Mouse (Mus musculus) layer of hippocampus, adult 8-10 months (tissue): ENCODE results near the gene Snx29. TPM values are rescaled to one million over a fixed set of nuclear protein-coding genes. Genes with fewer than 3 reads are reported as not detected.

ENCODE experiments used
- DNase-seq, 2 experiments: peaks; one replicate each; pipeline ENCODE4 v3.0.0; 2022; ENCODE audit warnings: low spot score in 2 of 2
- total RNA-seq, 4 experiments: library from RNA; stranded (reverse); gene quantifications; 2 replicates each; pipeline ENCODE4 v1.2.4; 2022

Gene Snx29
- total RNA-seq, 4 experiments from 2014 or later: 23.8 to 32.9 (median 29.4) TPM

- peak in 1 of 2 experiments; percentile 21 for DNase-seq
Measured at GRCm38 (mm10) chr16:11670971-11671310, 348.2 kb downstream of the Snx29 start.

- no peak for DNase-seq
Measured at GRCm38 (mm10) chr16:11676006-11676405, 353.3 kb downstream of the Snx29 start.

- no peak for DNase-seq
Measured at GRCm38 (mm10) chr16:11685264-11685663, 362.6 kb downstream of the Snx29 start.

DNA sequence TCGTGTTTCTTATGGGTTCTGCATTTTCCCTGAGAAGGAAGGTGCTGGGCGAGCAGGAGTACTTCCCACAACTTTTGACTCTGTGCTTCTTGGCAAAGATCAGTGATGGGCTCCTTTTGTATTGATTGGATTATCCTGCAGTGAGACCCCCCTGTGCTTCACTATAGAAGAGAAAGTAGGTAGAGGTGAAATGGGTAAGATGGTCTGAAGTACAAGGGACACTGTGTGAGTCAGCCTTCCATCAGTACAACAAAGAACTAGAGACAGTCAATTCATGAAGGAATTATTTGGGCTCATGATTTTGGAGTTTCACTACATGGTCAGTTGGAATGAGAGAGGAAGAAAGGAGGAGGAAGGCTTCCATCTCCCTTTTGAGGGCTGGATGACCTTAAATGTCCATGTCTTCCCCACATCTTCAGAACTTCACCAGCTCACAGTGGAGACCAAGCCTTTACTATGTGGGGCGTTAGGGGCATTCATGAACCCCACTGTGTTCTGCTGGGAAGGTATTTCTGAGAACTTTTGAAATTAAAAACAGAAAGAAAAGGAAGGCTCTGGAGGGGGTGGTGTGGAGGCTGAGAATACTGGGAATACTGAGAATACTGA is 363.1 kb downstream of the Snx29 start:
- DNase-seq: no peak

- no peak for DNase-seq
Measured at GRCm38 (mm10) chr16:11687836-11688235, 365.1 kb downstream of the Snx29 start.

- no peak for DNase-seq
Measured at GRCm38 (mm10) chr16:11688281-11689005, 365.7 kb downstream of the Snx29 start.

DNA sequence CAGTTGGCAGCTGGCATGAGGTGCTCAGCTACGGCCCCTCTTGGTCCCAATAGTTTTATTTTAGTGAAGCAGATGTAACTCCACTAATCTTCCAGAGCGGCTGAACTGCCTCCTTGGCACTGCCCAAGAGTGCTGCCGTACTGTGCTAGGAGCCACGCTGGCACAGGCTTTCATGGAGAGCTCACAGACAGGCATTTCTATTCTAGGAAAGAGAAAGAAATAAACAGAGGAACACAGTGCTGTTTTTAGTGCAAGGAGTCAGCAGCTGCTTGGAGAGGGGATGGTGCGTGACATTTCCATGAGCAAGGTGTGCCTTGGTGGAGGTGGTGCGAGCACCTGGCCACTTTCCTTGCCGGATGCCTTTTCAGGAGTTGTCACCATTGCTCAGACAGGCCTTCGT is 367.4 kb downstream of the Snx29 start:
- peak in 1 of 2 experiments; percentile 31 for DNase-seq

DNA sequence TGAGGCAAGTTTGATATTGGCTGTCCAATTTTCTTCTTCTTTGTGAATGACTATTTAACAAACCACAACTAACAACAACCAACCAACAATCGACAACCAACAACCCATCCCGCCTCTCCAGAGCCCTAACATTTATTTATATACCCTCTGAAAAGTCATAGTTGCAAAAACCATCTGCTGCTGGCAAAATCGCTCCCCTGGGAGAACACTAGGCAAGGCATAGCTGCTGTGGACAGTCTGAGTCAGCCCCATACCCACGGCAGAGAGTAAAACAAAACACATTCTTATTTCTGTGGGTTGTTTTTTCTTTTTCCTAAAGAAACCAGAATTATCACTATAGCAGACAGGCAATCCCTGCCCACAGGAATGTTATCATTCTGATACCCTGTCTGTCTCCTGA is 368.0 kb downstream of the Snx29 start:
- DNase-seq: no peak

DNA sequence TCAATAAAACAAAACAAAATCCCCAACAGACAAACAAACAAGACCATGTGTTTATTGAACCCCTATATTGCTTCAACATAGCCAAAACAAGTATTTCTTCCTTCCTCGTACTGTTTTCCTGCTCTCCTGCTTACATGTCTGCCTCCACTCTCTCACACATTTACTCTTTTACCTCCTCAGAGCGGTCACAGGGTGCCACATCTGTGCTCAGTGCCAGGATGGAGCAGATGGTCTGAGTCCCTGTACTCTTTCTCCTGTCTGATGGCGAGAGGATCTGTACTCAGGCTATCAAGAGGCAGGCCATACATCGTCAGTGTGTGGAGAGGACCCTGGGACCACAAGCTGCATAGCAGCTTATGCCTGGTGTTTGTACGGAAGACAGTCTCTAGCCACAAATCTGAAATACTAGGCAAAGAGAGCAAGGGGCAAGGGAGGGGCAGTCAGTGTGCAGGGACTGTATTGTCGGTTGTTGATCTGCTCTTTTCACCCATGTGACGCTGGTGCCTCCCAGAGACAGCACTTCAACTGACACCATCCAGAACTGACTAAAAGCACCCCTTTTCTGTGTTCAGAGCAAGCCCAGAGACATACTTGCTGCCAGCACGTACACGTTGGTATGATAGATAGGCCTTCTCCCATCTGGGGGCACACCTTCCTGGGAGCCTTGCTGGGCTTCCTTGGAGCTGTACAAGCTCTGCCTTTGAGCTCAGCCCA is 368.9 kb downstream of the Snx29 start:
- DNase-seq: peak; percentile 53 to 61

GRCm38 (mm10) chr16:11692744-11693143 is 370.0 kb downstream of the Snx29 start:
- DNase-seq: no peak

- DNase-seq: no peak
Measured at GRCm38 (mm10) chr16:11694386-11694785, 371.7 kb downstream of the Snx29 start.

DNA sequence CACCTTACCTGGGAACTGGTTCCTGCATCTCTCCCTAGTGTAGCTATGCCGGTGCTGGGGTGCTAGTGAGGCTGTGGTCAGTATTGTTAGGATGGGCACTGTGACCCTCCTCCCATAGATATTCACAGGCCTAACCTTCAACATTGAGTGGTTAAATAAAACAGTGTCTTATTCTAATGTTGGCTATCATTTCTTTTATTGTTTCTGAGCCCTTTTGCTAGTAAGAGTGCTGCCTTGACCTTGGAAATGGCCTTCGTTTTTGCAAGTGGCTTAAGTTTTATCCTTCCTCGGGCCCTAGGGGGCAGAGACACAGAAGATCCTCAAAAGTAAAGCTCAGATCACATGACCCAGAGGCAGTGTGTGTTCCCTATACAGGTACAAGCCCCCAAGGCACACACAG is 374.1 kb downstream of the Snx29 start:
- DNase-seq: no peak

DNA sequence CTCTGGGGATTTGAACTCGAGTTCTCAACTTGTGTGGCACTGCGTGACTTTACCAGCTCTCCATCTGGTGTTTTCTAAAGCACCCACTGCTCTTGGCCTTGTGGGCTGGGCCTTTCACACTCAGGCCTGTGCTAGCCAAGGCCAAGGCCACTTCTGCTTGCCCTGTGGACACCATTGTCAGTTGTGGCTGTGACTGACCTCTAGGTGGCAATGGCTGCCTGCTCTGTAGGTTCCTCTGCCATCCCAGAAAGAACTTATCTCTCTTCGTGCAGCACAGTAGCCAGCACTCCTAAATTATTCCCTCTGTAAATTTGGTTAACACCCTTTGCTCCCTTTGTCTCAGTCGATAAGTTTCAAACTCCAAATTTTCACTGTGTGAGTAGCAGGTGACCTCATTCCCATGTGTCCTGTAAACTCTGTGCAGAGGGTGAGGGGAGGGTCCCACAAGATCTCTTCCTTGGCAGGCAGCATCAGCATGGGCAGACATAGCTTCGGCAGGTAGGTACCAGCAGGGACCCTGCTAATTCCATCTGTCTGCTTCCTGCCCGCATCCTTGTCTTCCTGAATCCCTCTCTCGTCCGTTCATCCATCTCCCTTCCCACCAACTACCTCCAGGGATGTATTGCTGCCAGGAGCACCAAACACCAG is 375.1 kb downstream of the Snx29 start:
- DNase-seq: peak; percentile 29 to 34

DNA sequence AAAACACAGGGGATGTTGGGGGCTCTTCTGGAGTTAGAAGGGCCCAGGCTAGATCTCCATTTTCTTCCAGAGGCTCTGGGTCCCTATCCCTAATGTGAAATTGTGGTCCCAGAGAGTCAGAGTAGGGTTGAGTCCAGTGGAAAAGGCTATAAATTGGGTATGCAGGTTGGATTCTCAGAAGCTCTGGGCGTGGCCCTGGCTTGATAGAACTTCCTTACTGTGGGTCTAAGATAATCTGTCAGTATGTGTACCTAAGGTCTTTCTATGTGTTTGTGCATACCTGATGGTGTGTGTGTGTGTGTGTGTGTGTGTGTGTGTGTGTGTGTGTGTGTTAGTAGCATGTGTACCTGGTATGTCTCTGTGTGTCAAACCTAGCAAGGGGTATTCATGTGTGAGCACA is 378.9 kb downstream of the Snx29 start:
- no peak for DNase-seq

- DNase-seq: no peak
Measured at GRCm38 (mm10) chr16:11704096-11704495, 381.4 kb downstream of the Snx29 start.

- DNase-seq: no peak
Measured at GRCm38 (mm10) chr16:11705456-11705855, 382.7 kb downstream of the Snx29 start.

DNA sequence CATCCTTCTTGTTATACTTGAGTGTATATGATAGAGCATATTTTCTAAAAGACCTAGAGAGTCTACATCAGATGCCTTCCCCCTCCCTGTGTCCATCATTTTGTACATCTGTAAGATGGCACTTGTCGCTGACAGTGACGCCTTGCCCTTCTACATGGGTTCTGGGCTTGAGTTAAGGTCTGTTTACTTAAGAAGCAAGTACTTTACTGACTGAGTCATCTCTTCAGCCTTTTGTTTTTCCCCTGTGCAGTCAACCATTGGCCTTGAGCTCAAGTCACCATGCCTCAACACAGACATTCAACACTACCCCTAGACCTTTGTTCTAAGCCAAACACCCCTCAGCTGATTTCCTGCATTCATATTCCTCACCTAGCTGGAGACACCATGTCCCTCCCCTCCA is 385.4 kb downstream of the Snx29 start:
- no peak for DNase-seq

DNA sequence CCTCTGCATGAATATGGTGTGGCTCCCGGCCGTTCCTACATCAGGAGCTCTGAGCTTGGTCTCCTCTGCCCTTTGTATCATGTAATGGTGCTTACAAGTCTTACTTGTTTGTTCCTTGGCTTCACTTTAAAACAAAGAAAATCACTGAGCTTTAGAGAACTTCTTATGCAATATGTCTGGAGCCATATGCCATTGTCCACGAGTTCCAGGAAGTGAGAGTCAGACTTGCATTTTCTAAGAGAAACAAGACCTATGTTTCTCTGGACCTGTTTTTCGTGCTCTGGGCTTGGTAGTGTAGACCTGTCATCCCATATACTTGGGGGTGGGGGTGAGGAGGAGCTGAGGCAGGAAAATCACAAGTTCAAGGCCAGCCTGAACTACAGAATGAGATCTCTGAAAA is 386.7 kb downstream of the Snx29 start:
- no peak for DNase-seq

GRCm38 (mm10) chr16:11709999-11710667 is 387.4 kb downstream of the Snx29 start:
- no peak for DNase-seq

- no peak for DNase-seq
Measured at GRCm38 (mm10) chr16:11713265-11713865, 390.7 kb downstream of the Snx29 start.

- no peak for DNase-seq
Measured at GRCm38 (mm10) chr16:11716932-11717331, 394.2 kb downstream of the Snx29 start.
